Mouse (Mus musculus) heart, adult 2 months (tissue): ENCODE data around the gene Slx4ip.

Experiments
- CTCF ChIP-seq: fragments of 200-600 bp; IDR thresholded peaks from 2 replicates; pipeline ENCODE4 v1.8.1; 2022; ENCODE audit warnings: antibody characterized with exemption, mild to moderate bottlenecking, moderate library complexity
- POLR2A ChIP-seq: fragments of 200-500 bp; IDR thresholded peaks from 2 replicates; pipeline ENCODE4 v1.6.1; 2011; ENCODE audit warnings: mild to moderate bottlenecking, low read depth, low read length, control low read depth; ENCODE audit not compliant: insufficient read depth

GRCm38 (mm10) chr2:137101074-137101473, 210.1 kb downstream of the Slx4ip start:
- no peak for TF ChIP-seq CTCF
- no peak for TF ChIP-seq POLR2A
